Mouse (Mus musculus) kidney, postnatal 10 days (tissue): ENCODE results near the gene Ptrhd1.

Experiments used
- DNase-seq: peaks from one replicate; pipeline ENCODE4 v3.0.0; 2021; ENCODE audit warnings: mixed read lengths

Gene Ptrhd1

GRCm38 (mm10) chr12:4249786-4250185, 16.0 kb downstream of the Ptrhd1 start:
- no peak for DNase-seq

- no peak for DNase-seq
These were observed 19.2 kb downstream of the Ptrhd1 start for GRCm38 (mm10) chr12:4252742-4253655.

GRCm38 (mm10) chr12:4267765-4268164, 33.9 kb downstream of the Ptrhd1 start:
- DNase-seq: peak; percentile 39

- DNase-seq: no peak
These were observed 37.3 kb downstream of the Ptrhd1 start for GRCm38 (mm10) chr12:4271078-4271477.

GRCm38 (mm10) chr12:4278978-4279755, 45.3 kb downstream of the Ptrhd1 start:
- no peak for DNase-seq

GRCm38 (mm10) chr12:4279878-4280277, 46.1 kb downstream of the Ptrhd1 start:
- DNase-seq: no peak

- DNase-seq: peak; percentile 72
These were observed 51.4 kb downstream of the Ptrhd1 start for GRCm38 (mm10) chr12:4285186-4285585.
